Mouse (Mus musculus) kidney, embryonic 15.5 days (tissue): ENCODE data around the gene Hpse2. TPM values are rescaled to one million over a fixed set of nuclear protein-coding genes. Genes with fewer than 3 reads are reported as not detected.

ENCODE experiments used
- ATAC-seq: fragments of 200-750 bp; cut with Nextera tagmentation; replicated peaks from 2 replicates; pipeline ENCODE4 v1.8.0; 2017; ENCODE audit warnings: moderate TSS enrichment; ENCODE audit not compliant: low FRiP score
- H3K27ac ChIP-seq: fragments of 300-500 bp; sonication (generic); 2 replicates; pipeline ENCODE4 v1.5.1; 2015; ENCODE audit warnings: mild to moderate bottlenecking, inconsistent platforms
- H3K27me3 ChIP-seq: fragments of 300-500 bp; sonication (generic); 2 replicates; pipeline ENCODE4 v1.6.1; 2015; ENCODE audit warnings: inconsistent platforms
- H3K36me3 ChIP-seq: fragments of 300-500 bp; sonication (generic); 2 replicates; pipeline ENCODE4 v1.6.1; 2015; ENCODE audit warnings: inconsistent platforms
- H3K4me1 ChIP-seq: fragments of 300-500 bp; sonication (generic); 2 replicates; pipeline ENCODE4 v1.6.1; 2015; ENCODE audit warnings: inconsistent platforms
- H3K4me2 ChIP-seq: fragments of 300-500 bp; sonication (generic); 2 replicates; pipeline ENCODE4 v1.6.1; 2015; ENCODE audit warnings: moderate library complexity, mild to moderate bottlenecking, inconsistent platforms
- H3K4me3 ChIP-seq: fragments of 300-500 bp; sonication (generic); replicated peaks from 2 replicates; pipeline ENCODE4 v1.5.1; 2015; ENCODE audit warnings: mild to moderate bottlenecking, inconsistent platforms
- H3K9ac ChIP-seq: fragments of 300-500 bp; sonication (generic); 2 replicates; pipeline ENCODE4 v1.6.1; 2015; ENCODE audit warnings: mild to moderate bottlenecking, inconsistent platforms
- H3K9me3 ChIP-seq: fragments of 300-500 bp; sonication (generic); replicated peaks from 2 replicates; pipeline ENCODE4 v1.6.1; 2016; ENCODE audit warnings: inconsistent platforms
- WGBS: fragments of 180-500 bp; shearing (Covaris S2); methylation state at CpG from one replicate; pipeline ENCODE4 v1.1.7; 2015; ENCODE audit warnings: mixed read lengths; 5-methylcytosine and 5-hydroxymethylcytosine counted together
- polyA plus RNA-seq: library from polyadenylated mRNA; unstranded; fragments of >200 nt; fragmentation: Nextera tagmentation; extraction: Ambion mirVana; gene quantifications from 2 replicates; pipeline ENCODE4 v1.2.1, GENCODE M21; 2015

Hpse2 gene
- polyA plus RNA-seq, 1 experiment from 2014 or later = 1.8 TPM

DNA sequence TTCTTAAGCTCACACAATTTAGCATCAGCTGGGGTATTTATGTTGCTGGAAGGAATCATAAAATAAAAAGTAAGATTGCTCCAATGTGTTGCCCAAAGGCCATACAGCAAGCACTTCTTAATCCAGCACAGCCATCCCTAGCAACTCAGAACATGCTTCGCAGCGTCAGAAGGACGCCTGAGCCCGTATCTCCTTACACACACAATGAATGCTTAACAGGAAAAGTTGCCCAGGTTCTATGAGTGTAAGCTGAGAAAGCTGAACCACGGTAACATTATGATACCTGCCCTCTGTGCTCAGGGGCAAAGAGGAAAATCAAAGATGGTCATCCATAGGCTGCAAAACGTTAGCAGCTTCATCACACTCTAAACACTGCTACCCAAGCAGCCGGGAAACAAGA, 241.3 kb downstream of the Hpse2 start:
- Histone ChIP-seq H3K4me3 (no peak overlapping the region), H3K9me3 (no peaks in the 10 kb centered on the region), H3K4me2 (no peak overlapping the region), H3K4me1 (no peaks in the 10 kb centered on the region), H3K27me3 (no peaks in the 10 kb centered on the region), H3K36me3 (no peaks in the 10 kb centered on the region), H3K9ac (no peak overlapping the region), H3K27ac (no peak overlapping the region)
- WGBS = 49% methylated on average over 7 of the region's 7 CpGs
- ATAC-seq = no peak

DNA sequence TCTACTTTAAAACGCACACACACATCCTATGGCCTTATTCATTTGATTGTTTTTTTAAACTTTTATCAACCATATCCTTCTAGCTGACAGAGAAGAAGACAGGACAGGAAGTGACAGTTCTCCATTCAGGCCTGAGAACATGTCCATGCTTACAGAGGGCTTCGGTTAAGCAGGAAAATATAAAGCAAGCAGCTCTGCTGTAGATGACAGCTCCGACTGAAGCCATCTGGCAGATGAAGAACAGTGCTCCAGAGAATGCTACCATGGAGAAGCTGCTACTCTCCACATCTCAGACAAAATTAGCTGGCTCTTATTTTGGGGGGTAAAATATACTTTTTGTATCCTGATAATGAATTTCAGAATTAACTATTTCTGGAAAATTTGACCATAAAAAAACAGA, 246.5 kb downstream of the Hpse2 start:
- no peaks in the 10 kb centered on the region for H3K9me3 ChIP-seq
- ATAC-seq = no peak
- WGBS = 63% methylated on average over 3 of the region's 3 CpGs

DNA sequence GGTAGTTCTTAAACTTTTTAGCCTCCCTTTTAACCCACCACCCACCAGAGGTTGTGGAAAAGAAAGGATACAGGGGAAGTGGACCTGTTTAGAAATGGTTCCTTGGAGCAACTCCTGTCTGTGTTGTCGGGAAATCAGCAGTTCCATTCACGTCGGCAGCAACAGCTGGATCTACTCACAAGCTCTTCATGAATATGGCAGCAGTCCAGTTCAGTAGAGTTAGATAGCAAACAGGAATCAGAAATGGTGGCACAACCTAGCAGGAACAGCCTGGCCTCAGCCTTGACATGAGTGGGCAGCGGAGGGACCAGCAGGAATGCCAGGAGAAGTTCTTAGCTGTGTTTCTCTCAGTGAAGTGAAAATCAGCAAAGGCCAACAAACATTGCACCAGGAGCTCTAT, 278.4 kb downstream of the Hpse2 start:
- H3K4me1 ChIP-seq = no peaks in the 10 kb centered on the region
- no peak overlapping the region for H3K9ac ChIP-seq
- 68% methylated on average over 4 of the region's 4 CpGs for WGBS
- no peaks in the 10 kb centered on the region for H3K27me3 ChIP-seq
- no peak overlapping the region for H3K4me2 ChIP-seq
- H3K4me3 ChIP-seq = no peak overlapping the region
- no peak overlapping the region for H3K27ac ChIP-seq
- no peaks in the 10 kb centered on the region for H3K9me3 ChIP-seq
- ATAC-seq = no peak
- H3K36me3 ChIP-seq = no peaks in the 10 kb centered on the region

More for the DNA sequence above, 246.5 kb downstream of the Hpse2 start:
- Histone ChIP-seq H3K27ac (no peak overlapping the region), H3K4me3 (no peak overlapping the region), H3K27me3 (no peaks in the 10 kb centered on the region), H3K36me3 (no peaks in the 10 kb centered on the region), H3K4me2 (no peak overlapping the region), H3K4me1 (no peaks in the 10 kb centered on the region), H3K9ac (no peak overlapping the region)

DNA sequence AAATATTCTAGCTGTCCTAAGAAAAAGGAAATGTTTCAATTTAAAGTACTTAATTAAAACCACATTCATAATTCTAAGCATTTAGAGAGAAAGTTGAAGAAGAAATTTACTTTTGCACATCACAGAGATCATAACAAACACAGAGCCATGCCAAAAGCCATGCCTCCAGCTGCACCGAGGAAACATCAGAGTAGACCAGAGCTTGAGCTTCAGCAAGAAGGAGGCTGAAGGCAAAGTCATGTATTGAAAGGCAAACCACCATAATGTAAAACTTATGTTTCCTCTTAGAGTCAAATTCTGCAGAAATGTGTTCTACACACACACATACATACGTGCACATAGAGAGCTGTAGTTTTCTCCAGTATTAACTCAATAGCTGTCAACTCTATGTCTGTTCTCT, 291.2 kb downstream of the Hpse2 start:
- Histone ChIP-seq H3K4me1 (no peaks in the 10 kb centered on the region), H3K4me2 (no peak overlapping the region), H3K27ac (no peak overlapping the region), H3K9me3 (no peaks in the 10 kb centered on the region), H3K27me3 (no peaks in the 10 kb centered on the region), H3K9ac (no peak overlapping the region), H3K36me3 (no peaks in the 10 kb centered on the region), H3K4me3 (no peak overlapping the region)
- no peak for ATAC-seq
- 87% methylated on average over 2 of the region's 2 CpGs for WGBS

DNA sequence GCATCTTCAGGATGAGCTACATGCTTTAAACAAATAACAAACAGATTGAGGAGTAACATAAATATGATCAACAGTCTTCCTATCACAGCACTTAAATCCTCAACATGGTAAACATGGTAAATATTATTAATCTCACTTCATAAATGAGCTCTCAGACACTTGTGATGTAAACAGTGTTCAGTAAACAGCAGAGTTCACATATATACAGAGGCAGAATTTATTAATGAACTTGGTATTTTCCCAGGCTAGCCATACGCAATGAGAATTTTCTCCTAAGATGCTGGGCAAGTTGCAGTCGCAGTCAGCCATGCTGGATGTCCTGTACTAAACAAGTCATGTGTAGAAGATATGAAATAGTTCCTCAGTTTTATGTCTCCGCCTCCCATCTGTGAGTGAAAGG, 300.9 kb downstream of the Hpse2 start:
- no peaks in the 10 kb centered on the region for H3K9me3 ChIP-seq
- no peak for ATAC-seq
- H3K4me2 ChIP-seq = no peak overlapping the region
- no peaks in the 10 kb centered on the region for H3K4me1 ChIP-seq
- 97% methylated on average over 3 of the region's 3 CpGs for WGBS
- no peaks in the 10 kb centered on the region for H3K27me3 ChIP-seq
- no peak overlapping the region for H3K4me3 ChIP-seq
- H3K27ac ChIP-seq = no peak overlapping the region
- H3K36me3 ChIP-seq = no peaks in the 10 kb centered on the region
- no peak overlapping the region for H3K9ac ChIP-seq

DNA sequence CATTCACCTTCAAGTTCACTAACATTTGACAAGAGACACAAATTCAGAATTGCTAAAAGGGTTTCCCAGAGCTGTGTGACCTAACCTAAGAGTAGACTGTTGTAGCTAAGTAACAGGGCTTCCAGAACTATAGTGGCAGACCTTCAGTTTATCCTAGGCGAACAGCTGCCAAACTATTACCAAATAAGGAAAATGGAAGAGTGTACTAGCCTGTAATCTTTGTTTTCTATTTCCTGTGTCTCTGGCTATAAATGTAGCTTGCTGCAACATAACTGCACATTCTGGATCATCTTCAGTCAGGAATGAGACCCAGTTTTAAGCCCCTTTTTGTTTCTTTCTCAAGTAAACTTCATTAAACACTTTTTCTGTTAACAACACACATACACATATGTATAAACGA, 324.0 kb downstream of the Hpse2 start:
- Histone ChIP-seq H3K36me3 (no peaks in the 10 kb centered on the region), H3K27me3 (no peaks in the 10 kb centered on the region), H3K4me3 (no peak overlapping the region), H3K4me2 (no peak overlapping the region), H3K9ac (no peak overlapping the region), H3K4me1 (0 out of 2 replicates have a peak, but pooled peaks cover 4% of the 10 kb centered on the region), H3K27ac (no peak overlapping the region), H3K9me3 (no peaks in the 10 kb centered on the region)
- 76% methylated on average over 2 of the region's 2 CpGs for WGBS
- no peak for ATAC-seq

DNA sequence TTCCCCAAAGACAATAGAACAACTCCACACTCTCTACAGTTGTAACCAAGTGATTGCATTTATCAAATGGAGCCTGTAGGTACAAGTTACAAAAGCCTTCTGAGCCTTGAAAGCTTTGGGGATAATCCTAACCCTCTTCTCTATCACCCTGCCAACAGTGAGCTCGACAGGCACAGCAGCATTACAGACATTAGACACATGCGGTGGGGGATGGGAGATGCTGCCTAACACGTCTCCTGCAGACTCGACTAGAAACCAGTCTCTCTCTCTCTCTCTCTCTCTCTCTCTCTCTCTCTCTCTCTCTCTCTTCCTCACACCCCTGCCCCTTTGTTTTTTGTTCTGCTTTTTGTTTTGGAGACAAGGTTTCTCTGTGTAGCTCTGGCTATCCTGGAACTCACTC, 343.6 kb downstream of the Hpse2 start:
- ATAC-seq = no peak
- Histone ChIP-seq H3K9ac (no peak overlapping the region), H3K36me3 (no peaks in the 10 kb centered on the region), H3K4me2 (no peak overlapping the region), H3K27ac (no peak overlapping the region), H3K27me3 (no peaks in the 10 kb centered on the region), H3K9me3 (no peaks in the 10 kb centered on the region), H3K4me3 (no peak overlapping the region), H3K4me1 (no peaks in the 10 kb centered on the region)
- 43% methylated on average over 4 of the region's 4 CpGs for WGBS

DNA sequence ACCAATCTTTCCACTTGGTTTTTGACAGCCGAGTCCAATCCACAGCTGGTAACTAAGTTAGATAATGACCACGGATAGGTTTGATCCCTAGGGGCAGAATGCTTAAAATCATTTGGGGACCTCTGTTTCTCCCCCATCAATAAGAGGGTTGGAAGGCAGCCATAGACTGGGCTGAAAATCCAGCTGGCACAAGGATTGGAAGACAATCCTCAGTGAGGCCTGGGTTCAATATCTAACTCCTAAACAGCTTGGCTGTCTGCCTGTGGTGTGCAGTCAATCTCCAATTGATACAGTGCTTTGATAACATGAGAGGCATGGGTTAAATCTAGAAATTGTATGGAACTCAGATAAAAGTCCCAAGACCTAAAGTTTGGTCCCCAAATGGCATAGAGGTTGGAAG, 345.4 kb downstream of the Hpse2 start:
- Histone ChIP-seq H3K36me3 (no peaks in the 10 kb centered on the region), H3K9me3 (no peaks in the 10 kb centered on the region), H3K27ac (no peak overlapping the region), H3K9ac (no peak overlapping the region), H3K4me1 (no peaks in the 10 kb centered on the region), H3K4me2 (no peak overlapping the region), H3K4me3 (no peak overlapping the region), H3K27me3 (no peaks in the 10 kb centered on the region)
- no peak for ATAC-seq
- 80% methylated on average over 2 of the region's 2 CpGs for WGBS

DNA sequence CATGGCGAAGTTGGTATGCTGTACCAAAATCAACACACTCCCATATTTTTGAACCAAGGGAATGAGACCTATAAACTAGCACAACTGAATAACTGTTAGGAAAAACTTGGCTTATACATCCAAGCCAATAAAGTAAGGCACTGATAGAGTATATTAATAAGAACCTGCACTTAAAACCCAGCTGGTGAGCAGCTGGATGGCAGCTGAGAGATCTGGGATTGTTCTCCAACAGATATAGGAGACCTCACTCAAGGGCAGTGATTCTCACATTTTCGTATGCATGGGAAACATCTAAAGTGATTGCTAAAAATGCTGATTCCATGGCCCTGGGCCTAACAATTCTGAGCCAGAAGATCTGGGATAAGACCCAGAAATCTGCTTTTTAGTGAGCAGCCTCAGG, 345.9 kb downstream of the Hpse2 start:
- Histone ChIP-seq H3K36me3 (no peaks in the 10 kb centered on the region), H3K9me3 (no peaks in the 10 kb centered on the region), H3K4me3 (no peak overlapping the region), H3K4me2 (no peak overlapping the region), H3K27me3 (no peaks in the 10 kb centered on the region), H3K27ac (no peak overlapping the region), H3K9ac (no peak overlapping the region), H3K4me1 (no peaks in the 10 kb centered on the region)
- no peak for ATAC-seq
- WGBS = 81% methylated on average over 2 of the region's 2 CpGs

DNA sequence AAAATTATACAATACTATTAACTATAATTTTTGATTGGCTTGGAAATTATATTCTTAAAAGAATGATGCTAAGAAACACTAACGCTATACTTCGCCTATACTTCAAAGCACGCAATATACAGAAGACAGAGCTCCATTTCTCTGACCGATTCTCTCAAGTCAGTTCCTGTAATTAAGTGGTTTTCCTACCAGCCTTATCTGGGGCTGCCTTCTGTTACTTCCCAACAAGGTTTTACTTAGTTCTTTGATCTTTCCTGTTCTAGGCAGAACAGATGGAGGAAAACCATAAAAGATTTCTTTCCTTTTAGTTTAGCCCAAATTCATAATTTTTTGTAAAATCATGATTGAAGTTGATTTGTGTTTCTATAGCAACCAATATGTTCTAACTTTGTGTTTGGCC, 351.8 kb downstream of the Hpse2 start:
- ATAC-seq = no peak
- Histone ChIP-seq H3K9me3 (no peaks in the 10 kb centered on the region), H3K4me1 (no peaks in the 10 kb centered on the region), H3K9ac (no peak overlapping the region), H3K27me3 (no peaks in the 10 kb centered on the region), H3K27ac (no peak overlapping the region), H3K4me2 (no peak overlapping the region), H3K36me3 (no peaks in the 10 kb centered on the region), H3K4me3 (no peak overlapping the region)
- WGBS = 90% methylated on average over 4 of the region's 4 CpGs

DNA sequence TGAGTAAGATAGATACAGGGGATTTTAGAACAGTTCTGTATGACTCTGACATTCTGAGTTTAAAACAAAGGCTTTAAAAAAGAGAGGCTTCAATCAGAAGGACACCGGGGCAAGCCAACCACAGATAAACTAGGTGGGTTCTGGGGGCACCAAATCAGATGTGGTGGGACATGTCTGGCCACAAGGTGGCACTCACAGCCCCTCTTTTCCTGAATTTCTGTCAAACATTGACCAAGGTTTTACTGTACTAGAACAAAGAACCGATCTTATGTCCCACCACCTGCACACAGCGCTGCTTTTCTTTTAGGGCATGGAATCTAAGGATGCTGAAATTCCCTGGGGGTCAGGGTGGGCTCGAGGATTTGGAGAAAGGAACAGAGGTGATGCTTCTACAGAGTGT, 360.9 kb downstream of the Hpse2 start:
- H3K9me3 ChIP-seq = no peaks in the 10 kb centered on the region
- no peak overlapping the region for H3K4me2 ChIP-seq
- no peaks in the 10 kb centered on the region for H3K4me1 ChIP-seq
- 29% methylated on average over 4 of the region's 4 CpGs for WGBS
- 0 out of 2 replicates have a peak, but pooled peaks have one; percentile 46 for ATAC-seq
- H3K9ac ChIP-seq = no peak overlapping the region
- H3K27me3 ChIP-seq = no peaks in the 10 kb centered on the region
- no peak overlapping the region for H3K27ac ChIP-seq
- no peak overlapping the region for H3K4me3 ChIP-seq
- H3K36me3 ChIP-seq = no peaks in the 10 kb centered on the region

DNA sequence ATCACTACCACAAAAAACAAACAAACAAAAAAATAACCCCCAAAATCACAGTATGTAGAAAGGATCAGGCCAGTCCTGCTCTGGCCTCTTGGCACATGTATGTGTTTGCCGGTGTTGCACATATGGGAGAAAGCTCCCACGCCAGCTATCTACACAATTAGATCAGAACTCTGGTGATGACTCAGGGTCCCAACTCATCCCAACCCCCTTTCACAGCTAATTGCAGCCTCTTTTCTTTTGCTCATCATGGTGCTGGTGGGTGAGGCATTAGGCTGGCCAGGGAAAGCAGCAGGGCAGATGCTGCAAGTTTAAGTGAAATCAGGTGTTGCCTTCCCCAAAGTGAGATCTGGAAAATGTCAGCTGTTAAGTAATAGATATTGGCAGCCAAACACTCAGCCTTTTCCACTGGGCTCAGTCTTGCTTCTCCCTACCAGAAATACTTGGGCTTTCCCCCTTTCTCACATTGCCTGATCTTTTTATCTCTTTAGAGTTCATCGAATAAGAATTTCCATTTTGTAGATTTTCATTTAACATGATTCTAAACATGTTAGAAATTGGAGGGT, 365.5 kb downstream of the Hpse2 start:
- H3K4me3 ChIP-seq = no peak overlapping the region
- no peaks in the 10 kb centered on the region for H3K4me1 ChIP-seq
- H3K36me3 ChIP-seq = no peaks in the 10 kb centered on the region
- no peak overlapping the region for H3K9ac ChIP-seq
- no peaks in the 10 kb centered on the region for H3K9me3 ChIP-seq
- H3K27me3 ChIP-seq = no peaks in the 10 kb centered on the region
- H3K27ac ChIP-seq = no peak overlapping the region
- ATAC-seq = no peak
- no peak overlapping the region for H3K4me2 ChIP-seq
- 86% methylated on average over 3 of the region's 3 CpGs for WGBS

DNA sequence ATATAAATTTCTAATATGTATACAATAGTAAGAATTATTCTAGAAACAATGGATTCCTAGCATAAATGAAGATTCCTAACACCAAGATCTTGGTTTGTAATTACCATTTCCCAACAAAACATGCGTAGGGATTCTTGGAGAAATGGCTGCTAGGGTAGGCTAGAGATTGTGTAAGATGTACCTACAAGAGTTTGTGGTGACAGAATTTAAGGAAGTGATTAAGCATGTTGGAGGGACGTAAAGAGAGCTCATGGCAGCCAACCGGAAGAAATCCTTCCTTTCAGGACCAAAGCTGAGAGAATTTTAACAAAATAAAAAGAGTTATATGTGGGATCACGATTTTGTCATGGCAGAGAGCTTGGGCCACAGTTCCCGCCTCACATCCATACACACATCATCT, 369.4 kb downstream of the Hpse2 start:
- WGBS = 87% methylated on average over 5 of the region's 5 CpGs

More for the DNA sequence above, 369.4 kb downstream of the Hpse2 start:
- Histone ChIP-seq H3K27me3 (no peaks in the 10 kb centered on the region), H3K9me3 (no peaks in the 10 kb centered on the region), H3K9ac (no peak overlapping the region), H3K4me1 (no peaks in the 10 kb centered on the region), H3K4me3 (no peak overlapping the region), H3K36me3 (no peaks in the 10 kb centered on the region), H3K27ac (no peak overlapping the region), H3K4me2 (no peak overlapping the region)
- ATAC-seq = no peak
